8 mouse cellular contexts compared by ENCODE assay signal in the genomic region with DNA sequence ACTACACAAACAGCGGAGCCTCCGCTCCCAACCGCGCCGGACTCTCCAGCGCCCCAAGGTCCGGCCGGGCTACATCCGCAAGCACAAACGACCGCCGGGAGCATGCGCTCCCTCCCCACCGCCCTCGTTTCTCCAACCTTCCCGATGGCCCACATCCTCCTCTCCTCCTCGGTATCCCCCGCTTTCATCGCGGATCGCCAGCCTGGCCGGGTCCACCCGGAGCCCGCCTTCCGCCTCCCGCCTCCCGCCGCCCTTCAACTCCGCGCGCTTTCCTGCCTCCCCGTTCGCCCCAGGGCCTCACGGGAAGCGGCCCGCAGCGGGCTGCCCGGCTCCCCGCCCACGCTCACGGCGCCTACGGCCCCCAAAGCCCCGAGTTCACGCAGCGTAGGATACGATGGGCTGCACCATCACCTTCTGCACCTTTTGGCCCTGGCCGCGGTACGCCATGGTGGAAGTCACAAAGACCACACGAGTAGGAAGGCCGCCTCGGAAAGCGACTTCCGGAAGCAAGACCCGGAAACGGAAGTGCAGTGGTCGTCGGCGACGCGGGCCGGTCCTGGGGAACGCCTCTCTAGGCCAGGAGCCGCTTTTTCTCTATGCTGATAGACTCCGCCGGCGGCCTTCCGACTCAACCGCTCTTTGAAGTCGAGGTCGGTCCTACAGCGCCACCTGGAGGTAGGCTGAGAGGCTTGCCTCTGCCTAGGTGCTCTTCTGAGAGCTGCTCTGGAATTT. TPM values are rescaled to one million over a fixed set of nuclear protein-coding genes. Genes with fewer than 3 reads are reported as not detected.
DNase-seq lines count a peak whose midpoint lies in the region; ATAC-seq and TF ChIP-seq lines count a peak whose summit lies in the region.

A gene (minus strand): TSS at position 521 of the 732 bp plus-strand sequence.

- H3K4me3 ChIP-seq in G1E (ENCODE audit: low read depth, low read length): peak within 1 kb of the TSS; percentile 87
- peak within 1 kb of the TSS; percentile 84 for H3K4me3 ChIP-seq in forebrain, embryonic 16.5 days (replicated peaks; ENCODE audit: low read length)
- peak within 1 kb of the TSS; percentile 98 for H3K4me3 ChIP-seq in layer of hippocampus, adult 2 months
- H3K4me3 ChIP-seq in lung, embryonic 14.5 days (ENCODE audit: low read depth, low read length): peak within 1 kb of the TSS; percentile 89
- peak within 1 kb of the TSS; percentile 92 for H3K4me3 ChIP-seq in olfactory bulb, adult 2 months (ENCODE audit: insufficient read depth, low read depth, low read length)
- peak within 1 kb of the TSS; percentile 92 for H3K4me3 ChIP-seq in thymus, adult 2 months (ENCODE audit: control insufficient read depth, insufficient read depth, low read length)

- intact Hi-C loops in heart, postnatal 36 days (cut with DNase I): loop anchor here (1.0 to 10.0 kb wide), 4 partner anchors 228 to 575 kb away; a partner anchor contains a TSS

- WGBS in forebrain, embryonic 16.5 days: under 1% methylated on average over 73 of the region's 73 CpGs
- under 1% methylated on average over 72 of the region's 73 CpGs for WGBS in lung, embryonic 14.5 days
- WGBS in olfactory bulb, adult 2 months: under 1% methylated on average over 73 of the region's 73 CpGs
- WGBS in thymus, adult 2 months: under 1% methylated on average over 72 of the region's 73 CpGs

- no peaks in the 10 kb centered on the region for H3K9me3 ChIP-seq in G1E (replicated peaks)
- no peaks in the 10 kb centered on the region for H3K9me3 ChIP-seq in forebrain, embryonic 16.5 days (ENCODE audit: control insufficient read depth, low read length)
- no peaks in the 10 kb centered on the region for H3K9me3 ChIP-seq in lung, embryonic 14.5 days (ENCODE audit: low read depth, low read length)

- peaks cover 38% of the 10 kb centered on the region for H3K36me3 ChIP-seq in G1E (replicated peaks)
- peaks cover 12% of the 10 kb centered on the region; the same call in 1 of the 2 replicates for H3K36me3 ChIP-seq in forebrain, embryonic 16.5 days (ENCODE audit: control insufficient read depth, insufficient read depth)
- H3K36me3 ChIP-seq in lung, embryonic 14.5 days (ENCODE audit: insufficient read depth): peaks cover 46% of the 10 kb centered on the region
- H3K36me3 ChIP-seq in thymus, adult 2 months (ENCODE audit: control insufficient read depth, insufficient read depth, low read length): peaks cover 35% of the 10 kb centered on the region

- peak within 1 kb of the TSS; percentile 81 for H3K4me2 ChIP-seq in forebrain, embryonic 16.5 days (ENCODE audit: low read length)
- peak within 1 kb of the TSS; percentile 73 for H3K4me2 ChIP-seq in lung, embryonic 14.5 days

- TF ChIP-seq CTCF in G1E (IDR thresholded peaks at IDR 0.05; ENCODE audit: low read depth, low read length): peak; percentile 89
- peak; percentile 99 for TF ChIP-seq CTCF in layer of hippocampus, adult 2 months (conservative IDR thresholded peaks at IDR 0.05)
- TF ChIP-seq CTCF in lung, embryonic 14.5 days (IDR thresholded peaks at IDR 0.05; ENCODE audit: low read depth): peak; percentile 97
- TF ChIP-seq CTCF in olfactory bulb, adult 2 months (IDR thresholded peaks at IDR 0.05; ENCODE audit: insufficient read depth, low read depth, low read length): peak; percentile 88
- peak; percentile 96 for TF ChIP-seq CTCF in thymus, adult 2 months (IDR thresholded peaks at IDR 0.05; ENCODE audit: borderline replicate concordance, control insufficient read depth, extremely low read depth, insufficient read depth, low read length, poor library complexity)

- peak; percentile 97 for ATAC-seq in G1E (ENCODE audit: extremely low read depth, insufficient number of reproducible peaks, low FRiP score, poor library complexity, severe bottlenecking)
- ATAC-seq in forebrain, embryonic 16.5 days: peak; percentile 99
- ATAC-seq in lung, embryonic 14.5 days (ENCODE audit: insufficient read depth): peak; percentile 98

- peaks cover 35% of the 10 kb centered on the region for H3K4me1 ChIP-seq in G1E (ENCODE audit: insufficient read depth, low read depth, low read length)
- peaks cover 7% of the 10 kb centered on the region for H3K4me1 ChIP-seq in forebrain, embryonic 16.5 days (replicated peaks; ENCODE audit: control insufficient read depth, insufficient read depth, low read length)
- no peaks in the 10 kb centered on the region for H3K4me1 ChIP-seq in lung, embryonic 14.5 days (ENCODE audit: insufficient read depth)
- no peaks in the 10 kb centered on the region for H3K4me1 ChIP-seq in olfactory bulb, adult 2 months (ENCODE audit: control insufficient read depth, insufficient read depth, low read length)
- H3K4me1 ChIP-seq in thymus, adult 2 months (replicated peaks; ENCODE audit: control insufficient read depth, insufficient read depth, low read length): no peaks in the 10 kb centered on the region

- H3K27me3 ChIP-seq in G1E (ENCODE audit: insufficient read depth, low read length): no peaks in the 10 kb centered on the region
- no peaks in the 10 kb centered on the region for H3K27me3 ChIP-seq in forebrain, embryonic 16.5 days (replicated peaks; ENCODE audit: control insufficient read depth, insufficient read depth, low read length)
- H3K27me3 ChIP-seq in lung, embryonic 14.5 days (ENCODE audit: insufficient read depth, low read length): no peaks in the 10 kb centered on the region
- H3K27me3 ChIP-seq in thymus, adult 2 months (ENCODE audit: control insufficient read depth, insufficient read depth, low read length): no peaks in the 10 kb centered on the region

- H3K9ac ChIP-seq in forebrain, embryonic 16.5 days (replicated peaks; ENCODE audit: low read depth, low read length): peak within 1 kb of the TSS; percentile 94
- peak within 1 kb of the TSS; percentile 94 for H3K9ac ChIP-seq in lung, embryonic 14.5 days

- peak; percentile 98 for DNase-seq in G1E (ENCODE audit: low spot score)
- peak; percentile 95 to 96 for DNase-seq in cerebellum, adult 18-20 months
- peak; percentile 93 to 96 for DNase-seq in heart, postnatal 36 days
- DNase-seq in layer of hippocampus, adult 2 months (ENCODE audit: low spot score in 2 of 2): peak; percentile 95 to 98
- DNase-seq in lung, embryonic 14.5 days: peak; percentile 100
- peak; percentile 95 for DNase-seq in thymus, adult 2 months

- 0 out of 2 replicates have a peak, but pooled peaks have one; percentile 34 for TF ChIP-seq POLR2A in olfactory bulb, adult 2 months (IDR thresholded peaks at IDR 0.05; ENCODE audit: insufficient read depth, low read depth, low read length)
- peak; percentile 63; the same call in 1 of the 2 replicates for TF ChIP-seq POLR2A in thymus, adult 2 months (IDR thresholded peaks at IDR 0.05; ENCODE audit: control insufficient read depth, extremely low read depth, insufficient read depth, low read length, poor library complexity)

- peak within 1 kb of the TSS; percentile 72 for H3K27ac ChIP-seq in forebrain, embryonic 16.5 days (ENCODE audit: low read length)
- H3K27ac ChIP-seq in layer of hippocampus, adult 2 months: peak within 1 kb of the TSS; percentile 95
- H3K27ac ChIP-seq in lung, embryonic 14.5 days (ENCODE audit: low read depth): peak within 1 kb of the TSS; percentile 91
- peak within 1 kb of the TSS; percentile 87 for H3K27ac ChIP-seq in olfactory bulb, adult 2 months (ENCODE audit: insufficient read depth, low read depth, low read length)
- no peak within 1 kb of the TSS for H3K27ac ChIP-seq in thymus, adult 2 months (ENCODE audit: control insufficient read depth, insufficient read depth, low read length)

RNA-seq across cellular contexts. Expression of the gene that starts here (rescaled TPM):
- 170 and 200 TPM in 2 replicates for total RNA-seq in G1E (2014; fragmentation: Nextera tagmentation)
- 1,043 and 1,097 TPM in 2 replicates for total RNA-seq in G1E (2017)
- 25.3 and 33.5 TPM in 2 replicates for polyA plus RNA-seq in G1E (2012)
- 490 and 513 TPM in 2 replicates for polyA plus RNA-seq in forebrain, embryonic 16.5 days (2015; fragmentation: Nextera tagmentation; extraction: Ambion mirVana)
- 10 to 100 TPM; 72.0 to 79.2 TPM for total RNA-seq in heart, postnatal 36 days (2021)
- 10 to 100 TPM; 58.5 to 69.1 TPM for total RNA-seq in layer of hippocampus, adult 2 months (2021)
- polyA plus RNA-seq in lung, embryonic 14.5 days (2014; fragmentation: Nextera tagmentation; extraction: Ambion mirVana): 817 and 867 TPM in 2 replicates
- not detected in 2 replicates for polyA plus RNA-seq in olfactory bulb, adult 2 months (2012; ENCODE audit: insufficient read depth, insufficient read length, low replicate concordance, missing spikeins)
- 81.6 and 108 TPM in 2 replicates for polyA plus RNA-seq in thymus, adult 2 months (2012; rRNA removed)

Comparison
In these comparisons a context has a peak if more than half of its experiments do, and no peak if none do; other contexts are left out.
1. RNA of the gene that starts here (polyA plus RNA-seq): 817 to 867 TPM in lung, embryonic 14.5 days, 490 to 513 TPM in forebrain, embryonic 16.5 days, 81.6 to 108 TPM in thymus, adult 2 months and 25.3 to 33.5 TPM in G1E; not detected in olfactory bulb, adult 2 months; every median in the first group is over 10 times any median in the second.
2. Peak in every context shown above with its lines, with median percentiles within 50 percentile points of each other: ATAC-seq, DNase-seq, H3K4me3 ChIP-seq and CTCF ChIP-seq.